Mouse (Mus musculus): ENCODE results near the gene Magi3. TPM values are rescaled to one million over a fixed set of nuclear protein-coding genes. Genes with fewer than 3 reads are reported as not detected.
A peak's percentile ranks its signal among the peaks of the same experiment; 100 is the strongest.

Gene Magi3
- polyA plus RNA-seq, 1 experiment from 2014 or later, result 6.6 TPM

DNA sequence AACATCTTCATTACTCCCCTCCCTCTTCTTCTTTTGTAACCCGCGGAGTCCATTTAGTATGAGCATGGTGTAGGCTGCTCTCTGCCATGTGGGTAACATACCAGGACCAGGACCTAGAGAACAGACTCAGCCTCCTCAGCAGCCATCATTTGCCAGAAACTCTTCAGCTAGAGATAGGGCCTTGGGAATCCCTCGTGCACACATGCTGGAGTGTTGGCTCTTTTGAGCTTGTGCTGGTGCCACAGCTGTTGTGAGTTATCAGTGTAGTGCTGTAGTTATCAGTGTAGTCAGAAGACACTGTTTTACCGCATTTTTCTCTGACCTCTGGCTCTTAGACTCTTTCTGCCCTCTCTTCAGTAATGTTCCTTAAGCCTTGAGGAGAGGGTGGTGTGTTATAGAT, 230.8 kb downstream of the Magi3 start:
- Histone ChIP-seq H3K27ac (ENCODE audit: low read length) (no peak overlapping the region), H3K4me2 (ENCODE audit: low read depth, low read length) (no peak overlapping the region), H3K36me3 (ENCODE audit: control insufficient read depth, insufficient read depth, low read length) (0 out of 2 replicates have a peak, but pooled peaks cover 6% of the 10 kb centered on the region), H3K4me3 (ENCODE audit: low read length) (no peak overlapping the region), H3K27me3 (replicated peaks; ENCODE audit: control insufficient read depth, insufficient read depth, low read length) (no peaks in the 10 kb centered on the region), H3K9me3 (ENCODE audit: control insufficient read depth, low read length) (no peaks in the 10 kb centered on the region), H3K4me1 (ENCODE audit: control insufficient read depth, insufficient read depth, low read length) (no peaks in the 10 kb centered on the region), H3K9ac (ENCODE audit: low read depth, low read length) (no peak overlapping the region)
- no peak for ATAC-seq
- WGBS, result 83% methylated on average over 4 of the region's 4 CpGs

DNA sequence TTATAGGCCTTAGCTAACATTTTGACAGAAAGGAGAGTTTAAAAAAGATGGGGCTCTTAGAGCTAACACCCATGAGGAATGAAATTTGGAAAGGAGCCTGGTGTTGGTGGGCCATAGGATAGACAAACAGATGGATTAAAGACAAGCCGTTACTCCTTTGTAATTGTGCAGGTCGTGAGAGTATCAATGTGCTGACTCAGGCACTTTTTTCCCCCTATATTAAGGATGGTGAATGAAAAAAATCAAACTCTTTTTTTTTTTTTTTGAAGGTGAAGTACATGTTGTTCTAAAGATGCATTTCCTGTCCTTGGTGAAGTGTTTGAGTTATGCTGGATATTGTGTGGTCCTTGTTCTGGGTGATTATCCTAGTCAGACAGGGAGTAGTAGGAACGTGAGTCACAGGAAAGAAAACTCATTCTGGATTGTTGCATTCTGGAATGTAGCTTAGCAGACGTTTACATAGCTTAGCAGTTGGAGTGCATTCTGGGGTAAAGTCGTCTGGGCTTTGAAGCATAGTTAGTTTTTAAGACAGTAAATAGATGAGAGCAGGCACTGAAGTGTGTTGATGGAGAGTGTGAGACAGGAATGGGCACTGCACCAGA, 232.2 kb downstream of the Magi3 start:
- Histone ChIP-seq H3K4me1 (ENCODE audit: control insufficient read depth, insufficient read depth, low read length) (no peaks in the 10 kb centered on the region), H3K27ac (ENCODE audit: low read length) (no peak overlapping the region), H3K9ac (ENCODE audit: low read depth, low read length) (no peak overlapping the region), H3K4me3 (ENCODE audit: low read length) (no peak overlapping the region), H3K27me3 (replicated peaks; ENCODE audit: control insufficient read depth, insufficient read depth, low read length) (no peaks in the 10 kb centered on the region), H3K9me3 (ENCODE audit: control insufficient read depth, low read length) (no peaks in the 10 kb centered on the region), H3K4me2 (ENCODE audit: low read depth, low read length) (no peak overlapping the region), H3K36me3 (ENCODE audit: control insufficient read depth, insufficient read depth, low read length) (0 out of 2 replicates have a peak, but pooled peaks cover 6% of the 10 kb centered on the region)
- no peak for ATAC-seq
- 42% methylated on average over 5 of the region's 5 CpGs for WGBS

DNA sequence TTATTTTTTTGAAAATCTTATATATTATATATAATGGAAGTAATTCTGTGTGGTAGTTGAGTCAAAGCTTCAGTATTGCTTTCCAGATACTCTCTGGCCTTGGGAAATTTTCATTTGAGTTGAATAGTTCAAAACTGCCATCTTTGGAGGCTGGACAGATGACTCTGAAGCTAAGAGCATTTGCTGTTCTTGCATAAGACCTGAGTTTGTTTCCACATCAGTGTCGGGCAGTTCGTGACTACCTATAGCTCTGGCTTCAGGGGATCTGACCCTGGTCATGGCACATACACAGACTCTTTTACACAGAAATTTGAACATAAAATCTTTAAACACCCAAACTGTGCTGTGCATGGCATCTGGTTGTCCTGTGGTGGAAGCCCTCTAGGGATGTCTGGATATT, 235.0 kb downstream of the Magi3 start:
- Histone ChIP-seq H3K4me2 (ENCODE audit: low read depth, low read length) (no peak overlapping the region), H3K36me3 (ENCODE audit: control insufficient read depth, insufficient read depth, low read length) (0 out of 2 replicates have a peak, but pooled peaks cover 4% of the 10 kb centered on the region), H3K27me3 (replicated peaks; ENCODE audit: control insufficient read depth, insufficient read depth, low read length) (no peaks in the 10 kb centered on the region), H3K9me3 (ENCODE audit: control insufficient read depth, low read length) (no peaks in the 10 kb centered on the region), H3K9ac (ENCODE audit: low read depth, low read length) (no peak overlapping the region), H3K4me3 (ENCODE audit: low read length) (no peak overlapping the region), H3K4me1 (ENCODE audit: control insufficient read depth, insufficient read depth, low read length) (no peaks in the 10 kb centered on the region), H3K27ac (ENCODE audit: low read length) (no peak overlapping the region)
- no peak for ATAC-seq
- 95% methylated on average over 2 of the region's 2 CpGs for WGBS

DNA sequence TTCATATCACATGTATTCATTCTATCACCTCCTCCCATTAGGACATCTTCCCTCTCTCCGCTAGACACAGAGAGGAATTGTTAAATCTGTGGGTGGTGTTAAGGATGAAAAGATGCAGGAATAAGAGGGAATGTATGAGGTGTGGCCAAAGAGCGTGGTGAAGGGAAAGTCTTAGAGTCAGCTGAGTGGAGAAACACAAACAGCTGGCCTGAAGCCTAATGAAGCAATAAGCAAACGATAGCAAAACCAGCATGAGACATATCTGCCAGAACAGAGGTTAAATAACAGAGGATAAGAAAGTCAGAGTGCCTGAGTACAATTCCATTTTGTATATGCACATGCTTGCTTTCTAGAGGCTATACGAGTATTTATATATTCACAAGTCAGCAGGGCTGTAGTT, 235.6 kb downstream of the Magi3 start:
- H3K4me2 ChIP-seq (ENCODE audit: low read depth, low read length), result no peak overlapping the region
- H3K9ac ChIP-seq (ENCODE audit: low read depth, low read length), result no peak overlapping the region
- H3K27ac ChIP-seq (ENCODE audit: low read length), result no peak overlapping the region
- no peaks in the 10 kb centered on the region for H3K9me3 ChIP-seq (ENCODE audit: control insufficient read depth, low read length)
- no peaks in the 10 kb centered on the region for H3K4me1 ChIP-seq (ENCODE audit: control insufficient read depth, insufficient read depth, low read length)
- no peak for ATAC-seq
- WGBS, result 83% methylated on average over 4 of the region's 4 CpGs
- H3K27me3 ChIP-seq (replicated peaks; ENCODE audit: control insufficient read depth, insufficient read depth, low read length), result no peaks in the 10 kb centered on the region
- 0 out of 2 replicates have a peak, but pooled peaks cover 4% of the 10 kb centered on the region for H3K36me3 ChIP-seq (ENCODE audit: control insufficient read depth, insufficient read depth, low read length)
- no peak overlapping the region for H3K4me3 ChIP-seq (ENCODE audit: low read length)

DNA sequence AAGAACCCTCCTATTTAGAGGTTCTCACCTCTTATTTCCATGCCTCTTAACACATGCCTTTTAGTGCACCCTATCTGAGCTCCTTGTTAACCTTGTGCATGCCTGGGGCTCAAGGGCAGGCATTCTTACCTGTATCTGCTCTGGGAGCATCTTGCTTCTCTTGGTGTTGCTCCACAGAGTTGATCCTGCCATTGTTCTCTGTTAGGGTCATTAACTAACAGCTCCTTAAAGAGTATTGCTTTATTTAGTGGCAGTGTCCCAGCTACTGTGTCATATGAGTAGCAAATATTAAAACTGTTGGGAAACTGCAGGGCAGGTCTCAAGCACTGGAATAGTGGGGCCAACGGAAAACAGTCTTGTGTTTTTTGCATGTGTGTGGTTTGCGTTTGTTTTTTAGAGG, 249.0 kb downstream of the Magi3 start:
- 94% methylated on average over 2 of the region's 2 CpGs for WGBS
- Histone ChIP-seq H3K4me3 (ENCODE audit: low read length) (no peak overlapping the region), H3K4me2 (ENCODE audit: low read depth, low read length) (no peak overlapping the region), H3K36me3 (ENCODE audit: control insufficient read depth, insufficient read depth, low read length) (no peaks in the 10 kb centered on the region), H3K9ac (ENCODE audit: low read depth, low read length) (no peak overlapping the region), H3K27me3 (replicated peaks; ENCODE audit: control insufficient read depth, insufficient read depth, low read length) (no peaks in the 10 kb centered on the region), H3K4me1 (ENCODE audit: control insufficient read depth, insufficient read depth, low read length) (peaks cover 12% of the 10 kb centered on the region), H3K27ac (ENCODE audit: low read length) (no peak overlapping the region), H3K9me3 (ENCODE audit: control insufficient read depth, low read length) (no peaks in the 10 kb centered on the region)
- no peak for ATAC-seq

DNA sequence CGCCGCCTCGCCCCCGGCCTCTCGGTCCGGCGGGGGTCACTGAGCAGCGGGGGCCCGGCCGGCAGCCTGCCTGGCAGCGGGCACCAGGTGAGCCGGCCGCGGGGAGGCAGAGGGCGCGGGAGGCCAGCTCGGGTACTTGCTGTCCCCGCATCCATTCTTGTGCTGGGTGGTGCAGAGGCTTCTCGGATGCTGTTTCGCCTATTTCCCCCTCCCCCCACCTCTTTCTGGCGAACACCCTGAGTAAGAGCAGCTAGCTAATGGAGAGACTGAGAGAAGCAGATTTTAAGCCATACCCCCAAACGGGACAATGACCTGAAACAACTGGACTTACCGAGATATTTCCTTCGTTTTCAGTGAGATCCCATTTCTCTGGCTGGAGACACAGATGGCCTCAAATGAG, 251.5 kb downstream of the Magi3 start:
- H3K4me1 ChIP-seq (ENCODE audit: control insufficient read depth, insufficient read depth, low read length), result peaks cover 12% of the 10 kb centered on the region
- WGBS, result 2% methylated on average over 13 of the region's 24 CpGs
- H3K36me3 ChIP-seq (ENCODE audit: control insufficient read depth, insufficient read depth, low read length), result no peaks in the 10 kb centered on the region
- peak overlapping the region; percentile 96 for H3K4me3 ChIP-seq (ENCODE audit: low read length)
- H3K27ac ChIP-seq (ENCODE audit: low read length), result peak overlapping the region; percentile 96
- ATAC-seq, result peak; percentile 60
- no peaks in the 10 kb centered on the region for H3K9me3 ChIP-seq (ENCODE audit: control insufficient read depth, low read length)
- no peaks in the 10 kb centered on the region for H3K27me3 ChIP-seq (replicated peaks; ENCODE audit: control insufficient read depth, insufficient read depth, low read length)
- H3K4me2 ChIP-seq (ENCODE audit: low read depth, low read length), result peak overlapping the region; percentile 83
- H3K9ac ChIP-seq (ENCODE audit: low read depth, low read length), result peak overlapping the region; percentile 87

DNA sequence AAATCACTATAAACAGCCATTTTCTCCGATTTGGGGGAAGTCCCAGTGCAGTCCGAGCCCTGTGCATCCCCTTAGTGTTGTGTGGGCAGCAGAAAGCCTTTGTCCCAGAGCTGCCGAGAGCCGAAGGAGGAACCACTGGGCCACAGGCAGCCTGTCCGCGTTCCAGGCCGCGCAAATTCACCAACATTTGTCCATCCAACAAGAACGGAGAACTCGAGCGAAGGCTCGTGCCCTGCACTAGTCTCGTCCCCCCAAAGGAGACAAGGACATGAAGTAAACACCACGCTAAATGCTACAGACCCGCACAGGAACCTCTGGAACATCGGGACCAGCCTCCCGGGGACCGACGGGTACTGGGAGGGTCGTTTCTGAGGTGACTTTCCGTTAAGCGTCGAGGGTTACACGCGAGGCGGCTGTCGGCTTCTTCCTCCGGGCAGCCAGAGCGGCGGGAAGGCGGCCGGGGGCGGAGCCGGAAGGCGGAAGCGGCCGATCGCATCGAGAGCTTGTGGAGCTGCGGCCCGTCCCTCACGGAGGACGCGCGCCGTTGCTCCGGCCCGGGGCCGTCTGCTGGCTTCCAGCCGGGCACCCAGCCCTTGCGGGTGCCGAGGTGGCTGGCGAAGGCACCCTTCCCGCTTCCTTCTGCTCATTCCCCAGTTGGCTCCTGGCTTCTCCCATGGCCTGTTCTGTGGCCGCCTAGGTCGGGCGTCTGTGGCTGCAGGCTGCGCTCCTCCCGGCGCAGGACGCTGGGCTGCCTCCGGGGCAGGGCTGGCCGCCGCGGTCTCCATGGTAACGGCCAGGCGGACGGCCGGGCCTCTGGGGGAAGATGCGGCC, 252.1 kb downstream of the Magi3 start, which contains the start of gene Phtf1:
Phtf1 (plus strand) TSS at position 250 of the 831 bp plus-strand sequence.
- peak within 1 kb of the TSS; percentile 87 for H3K9ac ChIP-seq (ENCODE audit: low read depth, low read length)
- H3K27ac ChIP-seq (ENCODE audit: low read length), result peak within 1 kb of the TSS; percentile 96
- H3K4me3 ChIP-seq (ENCODE audit: low read length), result peak within 1 kb of the TSS; percentile 96
- under 1% methylated on average over 69 of the region's 70 CpGs for WGBS
- H3K4me2 ChIP-seq (ENCODE audit: low read depth, low read length), result peak within 1 kb of the TSS; percentile 83
- H3K4me1 ChIP-seq (ENCODE audit: control insufficient read depth, insufficient read depth, low read length), result peaks cover 12% of the 10 kb centered on the region
- H3K36me3 ChIP-seq (ENCODE audit: control insufficient read depth, insufficient read depth, low read length), result no peaks in the 10 kb centered on the region
- H3K9me3 ChIP-seq (ENCODE audit: control insufficient read depth, low read length), result no peaks in the 10 kb centered on the region
- peak; percentile 99 for ATAC-seq
- H3K27me3 ChIP-seq (replicated peaks; ENCODE audit: control insufficient read depth, insufficient read depth, low read length), result no peaks in the 10 kb centered on the region

DNA sequence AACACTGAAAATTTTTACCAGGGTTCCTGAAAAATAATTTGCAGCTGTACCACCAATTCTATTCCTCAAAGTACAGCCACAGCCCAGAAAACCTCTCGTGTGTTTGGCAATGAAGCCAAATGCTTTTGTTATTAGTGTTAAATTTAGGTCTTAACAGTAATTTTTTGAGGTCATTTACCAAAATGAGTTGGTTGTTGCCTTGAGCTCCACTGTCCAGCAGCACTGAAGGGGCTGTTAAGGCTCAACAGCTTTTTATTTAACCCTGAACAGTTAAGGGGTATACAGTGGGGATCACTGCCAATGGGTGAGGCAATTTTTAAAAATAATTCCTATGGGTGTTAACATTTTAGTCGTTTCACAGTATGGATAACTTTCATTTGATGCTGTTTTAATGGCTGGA, 252.9 kb downstream of the Magi3 start:
- no peak for ATAC-seq
- WGBS, result 30% methylated on average over 2 of the region's 2 CpGs
- peak overlapping the region; percentile 87 for H3K9ac ChIP-seq (ENCODE audit: low read depth, low read length)
- peak overlapping the region; percentile 96 for H3K4me3 ChIP-seq (ENCODE audit: low read length)
- no peaks in the 10 kb centered on the region for H3K9me3 ChIP-seq (ENCODE audit: control insufficient read depth, low read length)
- no peak overlapping the region; the same call in 1 of the 2 replicates for H3K27ac ChIP-seq (ENCODE audit: low read length)
- no peaks in the 10 kb centered on the region for H3K27me3 ChIP-seq (replicated peaks; ENCODE audit: control insufficient read depth, insufficient read depth, low read length)
- peaks cover 12% of the 10 kb centered on the region for H3K4me1 ChIP-seq (ENCODE audit: control insufficient read depth, insufficient read depth, low read length)
- H3K4me2 ChIP-seq (ENCODE audit: low read depth, low read length), result peak overlapping the region; percentile 83
- 0 out of 2 replicates have a peak, but pooled peaks cover 2% of the 10 kb centered on the region for H3K36me3 ChIP-seq (ENCODE audit: control insufficient read depth, insufficient read depth, low read length)

All from intestine, embryonic 16.5 days (tissue).